Mouse (Mus musculus) erythroblast, embryonic 14.5 days (primary cell): ENCODE data around the gene Dnah7c. TPM values are rescaled to one million over a fixed set of nuclear protein-coding genes. Genes with fewer than 3 reads are reported as not detected.
"Not testable (repeated sequence)": the region's sequence is repeated elsewhere in the genome, so short reads cannot be mapped to it uniquely, and the experiment has no call there.

Experiments used
- H3K27me3 ChIP-seq: 2 replicates; pipeline ENCODE4 v1.6.1; 2012; ENCODE audit warnings: inconsistent platforms; ENCODE audit not compliant: control insufficient read depth
- H3K36me3 ChIP-seq: 2 replicates; pipeline ENCODE4 v1.6.1; 2012; ENCODE audit warnings: mild to moderate bottlenecking, inconsistent platforms; ENCODE audit not compliant: control insufficient read depth
- H3K4me1 ChIP-seq: 2 replicates; pipeline ENCODE4 v1.6.1; 2012; ENCODE audit warnings: inconsistent platforms; ENCODE audit not compliant: control insufficient read depth
- H3K4me3 ChIP-seq: replicated peaks from 2 replicates; pipeline ENCODE3; 2012; ENCODE audit warnings: moderate library complexity, mild to moderate bottlenecking, inconsistent platforms
- H3K9me3 ChIP-seq: 2 replicates; pipeline ENCODE4 v1.6.1; 2012; ENCODE audit warnings: low read length, inconsistent platforms, mixed read lengths; ENCODE audit not compliant: control insufficient read depth
- GATA1 ChIP-seq: IDR thresholded peaks from 2 replicates; pipeline ENCODE4 v1.6.1; 2012; ENCODE audit warnings: low read length, inconsistent platforms, mixed read lengths
- TAL1 ChIP-seq: IDR thresholded peaks from 3 replicates; pipeline ENCODE4 v1.6.1; 2012; ENCODE audit warnings: low read length, inconsistent platforms, mixed read lengths
- polyA plus RNA-seq: library from polyadenylated mRNA; stranded (reverse); fragments of >175 nt; gene quantifications from 2 replicates; pipeline ENCODE4 v1.2.3, GENCODE M21; 2012

The Dnah7c gene
- polyA plus RNA-seq, 1 experiment = 0.01 TPM

GRCm38 (mm10) chr1:46764600-46764999, 339.2 kb downstream of the Dnah7c start:
- H3K36me3 ChIP-seq, H3K27me3 ChIP-seq, H3K4me3 ChIP-seq, H3K9me3 ChIP-seq, H3K4me1 ChIP-seq: not testable (repeated sequence)

GRCm38 (mm10) chr1:46769318-46769717, 343.9 kb downstream of the Dnah7c start:
- not testable (repeated sequence) for H3K4me1 ChIP-seq, H3K9me3 ChIP-seq, H3K27me3 ChIP-seq

GRCm38 (mm10) chr1:46770077-46770695, 344.8 kb downstream of the Dnah7c start:
- not testable (repeated sequence) for H3K27me3 ChIP-seq, H3K4me3 ChIP-seq, H3K36me3 ChIP-seq, H3K4me1 ChIP-seq, H3K9me3 ChIP-seq

More at GRCm38 (mm10) chr1:46769318-46769717, 343.9 kb downstream of the Dnah7c start:
- not testable (repeated sequence) for H3K36me3 ChIP-seq, H3K4me3 ChIP-seq

GRCm38 (mm10) chr1:46782227-46782626, 356.8 kb downstream of the Dnah7c start:
- not testable (repeated sequence) for H3K27me3 ChIP-seq, H3K9me3 ChIP-seq, H3K4me3 ChIP-seq

GRCm38 (mm10) chr1:46805074-46805473, 379.7 kb downstream of the Dnah7c start:
- no peaks in the 10 kb centered on the region for H3K36me3 ChIP-seq
- TF ChIP-seq TAL1 (no peak), GATA1 (no peak)
- H3K9me3 ChIP-seq = no peaks in the 10 kb centered on the region
- no peak overlapping the region for H3K4me3 ChIP-seq
- H3K27me3 ChIP-seq = no peaks in the 10 kb centered on the region
- H3K4me1 ChIP-seq = no peaks in the 10 kb centered on the region

More at GRCm38 (mm10) chr1:46782227-46782626, 356.8 kb downstream of the Dnah7c start:
- H3K4me1 ChIP-seq, H3K36me3 ChIP-seq: not testable (repeated sequence)

- H3K36me3 ChIP-seq, H3K4me3 ChIP-seq, H3K9me3 ChIP-seq, H3K27me3 ChIP-seq, H3K4me1 ChIP-seq: not testable (repeated sequence)
These were observed 383.2 kb downstream of the Dnah7c start for GRCm38 (mm10) chr1:46808630-46809029.

GRCm38 (mm10) chr1:46817934-46818333, 392.5 kb downstream of the Dnah7c start:
- no peaks in the 10 kb centered on the region for H3K27me3 ChIP-seq
- TF ChIP-seq TAL1 = no peak
- TF ChIP-seq GATA1 = no peak
- no peaks in the 10 kb centered on the region for H3K4me1 ChIP-seq
- H3K36me3 ChIP-seq = peaks cover 3% of the 10 kb centered on the region
- no peaks in the 10 kb centered on the region for H3K9me3 ChIP-seq
- H3K4me3 ChIP-seq = no peak overlapping the region

GRCm38 (mm10) chr1:46822256-46822972, 397.0 kb downstream of the Dnah7c start:
- no peaks in the 10 kb centered on the region for H3K9me3 ChIP-seq
- peaks cover 2% of the 10 kb centered on the region for H3K4me1 ChIP-seq
- TF ChIP-seq TAL1 = no peak
- no peak for TF ChIP-seq GATA1
- peaks cover 3% of the 10 kb centered on the region for H3K36me3 ChIP-seq
- no peaks in the 10 kb centered on the region for H3K27me3 ChIP-seq
- H3K4me3 ChIP-seq = no peak overlapping the region

- H3K4me1 ChIP-seq = no peaks in the 10 kb centered on the region
- no peaks in the 10 kb centered on the region for H3K36me3 ChIP-seq
- no peaks in the 10 kb centered on the region for H3K27me3 ChIP-seq
- H3K4me3 ChIP-seq = no peak overlapping the region
- H3K9me3 ChIP-seq = no peaks in the 10 kb centered on the region
- no peak for TF ChIP-seq GATA1
- no peak for TF ChIP-seq TAL1
These were observed 404.9 kb downstream of the Dnah7c start for GRCm38 (mm10) chr1:46830066-46830843.

GRCm38 (mm10) chr1:46831927-46832326, 406.5 kb downstream of the Dnah7c start:
- Histone ChIP-seq H3K27me3 (no peaks in the 10 kb centered on the region), H3K4me1 (no peaks in the 10 kb centered on the region), H3K9me3 (no peaks in the 10 kb centered on the region), H3K36me3 (no peaks in the 10 kb centered on the region), H3K4me3 (no peak overlapping the region)
- TF ChIP-seq TAL1 (no peak), GATA1 (no peak)
